Mouse (Mus musculus): Measurements from ENCODE around the gene Kctd7. TPM values are rescaled to one million over a fixed set of nuclear protein-coding genes. Genes with fewer than 3 reads are reported as not detected.

Kctd7 gene
- polyA plus RNA-seq, 1 experiment from 2014 or later = 15.5 TPM

- Histone ChIP-seq H3K27ac (replicated peaks; ENCODE audit: low read depth, low read length) (no peak overlapping the region), H3K36me3 (ENCODE audit: control insufficient read depth, insufficient read depth, low read length) (peaks cover 19% of the 10 kb centered on the region), H3K4me2 (ENCODE audit: low read length) (no peak overlapping the region), H3K4me1 (ENCODE audit: control insufficient read depth, insufficient read depth, low read length) (no peaks in the 10 kb centered on the region), H3K4me3 (replicated peaks; ENCODE audit: low read depth, low read length) (no peak overlapping the region), H3K9ac (replicated peaks; ENCODE audit: low read length) (no peak overlapping the region), H3K9me3 (ENCODE audit: control insufficient read depth, low read length) (no peaks in the 10 kb centered on the region), H3K27me3 (ENCODE audit: control insufficient read depth, insufficient read depth, low read length) (no peaks in the 10 kb centered on the region)
- DNase-seq = no peak
- WGBS = 85% methylated on average over 7 of the region's 7 CpGs
- ATAC-seq (ENCODE audit: low FRiP score, low TSS enrichment) = no peak
Observed at GRCm38 (mm10) chr5:130116857-130117256, 27.8 kb upstream of the Kctd7 start.

DNA sequence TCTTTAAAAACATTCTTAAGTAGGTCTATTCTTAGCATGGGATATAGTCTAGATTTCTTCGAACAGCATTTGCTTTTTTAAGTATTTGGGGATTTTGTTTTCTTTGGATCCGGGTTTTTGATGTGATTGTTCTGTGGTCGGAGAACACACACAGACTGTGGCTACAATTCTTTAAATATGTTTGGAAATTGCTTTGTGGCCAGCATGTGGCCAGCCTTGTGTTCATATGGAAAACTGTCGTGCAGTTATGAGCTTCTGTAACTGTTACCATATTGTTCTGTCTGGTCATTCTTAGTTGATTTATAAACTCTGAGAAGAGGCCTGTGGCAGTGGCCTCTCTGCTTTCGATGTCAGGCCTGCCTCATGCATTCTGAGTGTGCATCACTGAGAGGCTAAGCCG is 26.7 kb upstream of the Kctd7 start:
- Histone ChIP-seq H3K4me2 (ENCODE audit: low read length) (no peak overlapping the region), H3K27ac (replicated peaks; ENCODE audit: low read depth, low read length) (no peak overlapping the region), H3K9ac (replicated peaks; ENCODE audit: low read length) (no peak overlapping the region), H3K36me3 (ENCODE audit: control insufficient read depth, insufficient read depth, low read length) (peaks cover 19% of the 10 kb centered on the region), H3K27me3 (ENCODE audit: control insufficient read depth, insufficient read depth, low read length) (no peaks in the 10 kb centered on the region), H3K4me1 (ENCODE audit: control insufficient read depth, insufficient read depth, low read length) (no peaks in the 10 kb centered on the region), H3K9me3 (ENCODE audit: control insufficient read depth, low read length) (no peaks in the 10 kb centered on the region), H3K4me3 (replicated peaks; ENCODE audit: low read depth, low read length) (no peak overlapping the region)
- ATAC-seq (ENCODE audit: low FRiP score, low TSS enrichment) (no peak), DNase-seq (no peak)
- 91% methylated on average over 6 of the region's 6 CpGs for WGBS

GRCm38 (mm10) chr5:130119236-130119635 is 25.4 kb upstream of the Kctd7 start:
- 80% methylated on average over 3 of the region's 3 CpGs for WGBS
- Histone ChIP-seq H3K27ac (replicated peaks; ENCODE audit: low read depth, low read length) (0 out of 2 replicates have a peak overlapping the region, but pooled peaks have one; percentile 13), H3K4me1 (ENCODE audit: control insufficient read depth, insufficient read depth, low read length) (no peaks in the 10 kb centered on the region), H3K9me3 (ENCODE audit: control insufficient read depth, low read length) (no peaks in the 10 kb centered on the region), H3K4me2 (ENCODE audit: low read length) (no peak overlapping the region), H3K4me3 (replicated peaks; ENCODE audit: low read depth, low read length) (no peak overlapping the region), H3K27me3 (ENCODE audit: control insufficient read depth, insufficient read depth, low read length) (no peaks in the 10 kb centered on the region), H3K36me3 (ENCODE audit: control insufficient read depth, insufficient read depth, low read length) (peaks cover 18% of the 10 kb centered on the region), H3K9ac (replicated peaks; ENCODE audit: low read length) (no peak overlapping the region)
- ATAC-seq (ENCODE audit: low FRiP score, low TSS enrichment) (no peak), DNase-seq (no peak)

GRCm38 (mm10) chr5:130120070-130120736 is 24.5 kb upstream of the Kctd7 start:
- no peak overlapping the region for H3K4me3 ChIP-seq (replicated peaks; ENCODE audit: low read depth, low read length)
- no peak overlapping the region for H3K4me2 ChIP-seq (ENCODE audit: low read length)
- no peak overlapping the region for H3K9ac ChIP-seq (replicated peaks; ENCODE audit: low read length)
- peaks cover 8% of the 10 kb centered on the region; the same call in 1 of the 2 replicates for H3K36me3 ChIP-seq (ENCODE audit: control insufficient read depth, insufficient read depth, low read length)
- no peak for ATAC-seq (ENCODE audit: low FRiP score, low TSS enrichment)
- no peaks in the 10 kb centered on the region for H3K4me1 ChIP-seq (ENCODE audit: control insufficient read depth, insufficient read depth, low read length)
- no peak overlapping the region for H3K27ac ChIP-seq (replicated peaks; ENCODE audit: low read depth, low read length)
- no peaks in the 10 kb centered on the region for H3K27me3 ChIP-seq (ENCODE audit: control insufficient read depth, insufficient read depth, low read length)
- H3K9me3 ChIP-seq (ENCODE audit: control insufficient read depth, low read length) = no peaks in the 10 kb centered on the region
- DNase-seq = no peak
- WGBS = 90% methylated on average over 12 of the region's 12 CpGs

GRCm38 (mm10) chr5:130120904-130121303 is 23.8 kb upstream of the Kctd7 start:
- H3K9me3 ChIP-seq (ENCODE audit: control insufficient read depth, low read length) = no peaks in the 10 kb centered on the region
- 0 out of 2 replicates have a peak, but pooled peaks cover 7% of the 10 kb centered on the region for H3K36me3 ChIP-seq (ENCODE audit: control insufficient read depth, insufficient read depth, low read length)
- no peaks in the 10 kb centered on the region for H3K4me1 ChIP-seq (ENCODE audit: control insufficient read depth, insufficient read depth, low read length)
- H3K27ac ChIP-seq (replicated peaks; ENCODE audit: low read depth, low read length) = no peak overlapping the region
- H3K9ac ChIP-seq (replicated peaks; ENCODE audit: low read length) = no peak overlapping the region
- DNase-seq (peak; percentile 20), ATAC-seq (ENCODE audit: low FRiP score, low TSS enrichment) (no peak)
- 49% methylated on average over 6 of the region's 6 CpGs for WGBS
- no peak overlapping the region for H3K4me2 ChIP-seq (ENCODE audit: low read length)
- H3K27me3 ChIP-seq (ENCODE audit: control insufficient read depth, insufficient read depth, low read length) = no peaks in the 10 kb centered on the region
- no peak overlapping the region for H3K4me3 ChIP-seq (replicated peaks; ENCODE audit: low read depth, low read length)

GRCm38 (mm10) chr5:130122355-130122754 is 22.3 kb upstream of the Kctd7 start:
- Histone ChIP-seq H3K9me3 (ENCODE audit: control insufficient read depth, low read length) (no peaks in the 10 kb centered on the region), H3K4me2 (ENCODE audit: low read length) (no peak overlapping the region), H3K4me3 (replicated peaks; ENCODE audit: low read depth, low read length) (no peak overlapping the region), H3K27me3 (ENCODE audit: control insufficient read depth, insufficient read depth, low read length) (no peaks in the 10 kb centered on the region), H3K36me3 (ENCODE audit: control insufficient read depth, insufficient read depth, low read length) (no peaks in the 10 kb centered on the region), H3K27ac (replicated peaks; ENCODE audit: low read depth, low read length) (no peak overlapping the region), H3K9ac (replicated peaks; ENCODE audit: low read length) (no peak overlapping the region), H3K4me1 (ENCODE audit: control insufficient read depth, insufficient read depth, low read length) (no peaks in the 10 kb centered on the region)
- ATAC-seq (ENCODE audit: low FRiP score, low TSS enrichment) (no peak), DNase-seq (no peak)
- 91% methylated on average over 2 of the region's 2 CpGs for WGBS

DNA sequence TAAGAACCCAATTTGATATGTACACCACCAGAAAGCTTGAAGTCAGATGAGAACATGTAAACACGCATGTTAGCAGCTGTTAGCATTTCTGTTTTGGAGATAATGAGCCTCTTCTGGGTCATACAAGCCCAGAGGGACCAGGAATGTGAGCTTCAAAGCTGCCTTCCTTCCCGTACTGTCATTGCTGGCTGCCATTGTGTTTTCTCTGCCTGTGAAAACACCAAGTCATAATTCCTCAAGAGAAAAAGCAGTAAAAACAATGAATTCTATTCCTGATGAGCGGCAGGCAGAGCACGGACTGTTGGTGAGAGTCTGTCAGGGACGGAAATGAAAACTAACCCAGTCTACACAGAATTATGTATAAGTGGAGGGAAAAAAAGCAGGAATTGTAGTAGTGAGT is 20.4 kb upstream of the Kctd7 start:
- no peak for ATAC-seq (ENCODE audit: low FRiP score, low TSS enrichment)
- 56% methylated on average over 5 of the region's 5 CpGs for WGBS
- DNase-seq = peak; percentile 37
- H3K27ac ChIP-seq (replicated peaks; ENCODE audit: low read depth, low read length) = peak overlapping the region; percentile 21; the same call in 1 of the 2 replicates
- H3K9ac ChIP-seq (replicated peaks; ENCODE audit: low read length) = no peak overlapping the region
- no peak overlapping the region for H3K4me3 ChIP-seq (replicated peaks; ENCODE audit: low read depth, low read length)
- H3K4me2 ChIP-seq (ENCODE audit: low read length) = no peak overlapping the region
- no peaks in the 10 kb centered on the region for H3K36me3 ChIP-seq (ENCODE audit: control insufficient read depth, insufficient read depth, low read length)
- no peaks in the 10 kb centered on the region for H3K4me1 ChIP-seq (ENCODE audit: control insufficient read depth, insufficient read depth, low read length)
- no peaks in the 10 kb centered on the region for H3K27me3 ChIP-seq (ENCODE audit: control insufficient read depth, insufficient read depth, low read length)
- no peaks in the 10 kb centered on the region for H3K9me3 ChIP-seq (ENCODE audit: control insufficient read depth, low read length)

DNA sequence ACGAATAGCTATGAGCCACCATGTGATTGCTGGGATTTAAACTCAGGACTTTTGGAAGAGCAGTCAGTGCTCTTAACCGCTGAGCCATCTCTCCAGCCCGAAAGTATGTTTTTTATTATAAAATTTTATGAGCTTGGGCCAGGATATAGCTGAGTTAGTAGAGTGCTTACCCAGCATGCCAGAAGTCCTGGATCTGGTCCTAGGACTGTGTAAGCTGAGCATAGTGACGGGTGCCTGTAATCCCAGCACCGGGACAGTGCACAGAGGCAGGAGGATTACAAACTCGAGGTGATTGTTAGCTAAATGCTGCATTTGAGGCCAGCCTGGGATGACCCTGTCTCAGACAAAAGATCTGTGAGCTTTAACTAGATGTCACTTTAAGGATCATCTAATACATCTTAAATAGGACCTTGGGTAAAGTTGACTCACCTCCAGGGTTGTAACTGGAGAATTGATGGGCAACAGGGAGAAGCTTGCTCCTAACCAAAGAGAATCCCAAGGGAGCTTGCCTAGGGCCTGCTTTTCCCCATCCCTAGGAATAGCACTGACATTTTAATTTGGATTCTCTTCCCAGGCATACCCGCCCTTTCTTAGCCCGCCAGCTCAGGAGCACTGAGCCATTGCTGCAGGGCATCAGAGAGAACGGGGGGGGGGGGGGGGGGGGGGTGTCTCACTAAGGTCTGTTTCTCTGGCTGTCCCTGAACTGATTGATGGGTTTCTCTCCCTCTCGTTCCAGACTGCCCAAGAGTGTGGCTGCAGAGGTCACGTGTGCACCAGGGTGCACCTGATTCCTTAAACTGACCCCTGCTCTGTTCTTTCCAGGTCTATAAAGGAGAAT is 15.8 kb upstream of the Kctd7 start:
- 67% methylated on average over 10 of the region's 11 CpGs for WGBS
- no peak overlapping the region for H3K9ac ChIP-seq (replicated peaks; ENCODE audit: low read length)
- H3K27ac ChIP-seq (replicated peaks; ENCODE audit: low read depth, low read length) = no peak overlapping the region
- ATAC-seq (ENCODE audit: low FRiP score, low TSS enrichment) (no peak), DNase-seq (peak; percentile 8)
- no peaks in the 10 kb centered on the region for H3K4me1 ChIP-seq (ENCODE audit: control insufficient read depth, insufficient read depth, low read length)
- H3K27me3 ChIP-seq (ENCODE audit: control insufficient read depth, insufficient read depth, low read length) = no peaks in the 10 kb centered on the region
- H3K9me3 ChIP-seq (ENCODE audit: control insufficient read depth, low read length) = no peaks in the 10 kb centered on the region
- 0 out of 2 replicates have a peak, but pooled peaks cover 7% of the 10 kb centered on the region for H3K36me3 ChIP-seq (ENCODE audit: control insufficient read depth, insufficient read depth, low read length)
- no peak overlapping the region for H3K4me2 ChIP-seq (ENCODE audit: low read length)
- H3K4me3 ChIP-seq (replicated peaks; ENCODE audit: low read depth, low read length) = no peak overlapping the region

DNA sequence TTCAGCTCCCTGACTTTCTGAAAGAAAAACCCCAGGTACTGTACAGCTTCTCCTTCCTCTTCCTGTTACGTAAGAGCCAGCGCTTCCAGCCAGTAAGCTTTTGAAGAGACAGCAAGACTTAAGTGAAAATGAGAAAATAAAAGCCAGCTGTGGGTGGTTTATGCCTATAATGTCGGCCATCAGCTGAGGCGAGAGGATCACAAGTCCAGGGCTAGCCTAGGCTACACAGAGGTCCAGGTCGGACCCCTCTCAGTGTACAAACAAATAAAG is 15.2 kb upstream of the Kctd7 start:
- no peaks in the 10 kb centered on the region for H3K27me3 ChIP-seq (ENCODE audit: control insufficient read depth, insufficient read depth, low read length)
- no peaks in the 10 kb centered on the region for H3K9me3 ChIP-seq (ENCODE audit: control insufficient read depth, low read length)
- no peak overlapping the region for H3K4me3 ChIP-seq (replicated peaks; ENCODE audit: low read depth, low read length)
- H3K27ac ChIP-seq (replicated peaks; ENCODE audit: low read depth, low read length) = no peak overlapping the region
- ATAC-seq (ENCODE audit: low FRiP score, low TSS enrichment) (no peak), DNase-seq (no peak)
- H3K4me2 ChIP-seq (ENCODE audit: low read length) = no peak overlapping the region
- 0 out of 2 replicates have a peak, but pooled peaks cover 7% of the 10 kb centered on the region for H3K36me3 ChIP-seq (ENCODE audit: control insufficient read depth, insufficient read depth, low read length)
- WGBS = 95% methylated on average over 5 of the region's 5 CpGs
- no peaks in the 10 kb centered on the region for H3K4me1 ChIP-seq (ENCODE audit: control insufficient read depth, insufficient read depth, low read length)
- no peak overlapping the region for H3K9ac ChIP-seq (replicated peaks; ENCODE audit: low read length)

Data from midbrain, embryonic 14.5 days (tissue).